In the genomic region with DNA sequence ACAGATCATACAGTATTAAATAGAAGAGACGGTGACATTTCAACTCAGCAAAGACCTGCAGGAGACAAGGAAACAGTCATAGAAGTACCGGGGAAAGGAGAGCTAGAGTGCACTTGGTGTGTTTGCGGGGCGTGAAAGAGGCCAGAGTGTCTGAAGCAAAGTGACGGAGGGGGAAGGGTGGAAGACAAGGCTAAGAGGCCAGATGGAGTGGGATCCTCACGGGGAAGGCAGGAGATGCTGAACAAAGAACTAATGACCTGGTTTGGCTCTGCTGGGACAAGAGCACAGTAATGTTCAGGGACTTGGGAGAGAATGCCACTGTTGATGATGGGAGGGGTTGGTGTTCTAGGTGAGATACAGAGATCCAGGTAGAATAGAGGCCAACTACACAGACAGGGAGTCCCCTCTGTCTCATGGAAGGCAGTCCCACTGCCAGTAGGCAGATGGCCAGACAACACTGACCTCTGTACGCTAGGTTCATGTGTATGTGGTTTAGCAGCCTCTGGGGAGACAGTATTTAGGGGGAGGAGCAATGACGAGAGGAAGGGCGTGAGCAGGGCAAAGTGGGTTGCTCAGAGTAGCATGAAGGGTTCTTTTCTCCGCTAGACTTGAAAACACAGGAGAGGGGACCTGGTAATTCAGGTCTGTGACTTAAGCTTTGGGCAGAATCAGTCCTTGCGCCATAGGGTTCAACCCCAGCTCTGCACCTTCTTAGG, we compare ENCODE assay signal across 10 mouse cellular contexts. TPM values are rescaled to one million over a fixed set of nuclear protein-coding genes. Genes with fewer than 3 reads are reported as not detected.
DNase-seq lines count a peak whose midpoint lies in the region; ATAC-seq and TF ChIP-seq lines count a peak whose summit lies in the region.
"Had no signal": no experiment of that assay in that cellular context is flagged by ENCODE, and none has a peak within 500 bp of the region (broad histone marks: within the 10 kb centered on the region; RNA-seq: fewer than 3 reads in every experiment).

No protein-coding gene starts in this region.

- peak overlapping the region; percentile 34 for H3K4me3 ChIP-seq in gastrocnemius, adult 2 months
- H3K4me3 ChIP-seq in neural tube, embryonic 11.5 days (ENCODE audit: low read depth, low read length): no peak overlapping the region

- no peak for DNase-seq in gastrocnemius, adult 2 months
- no peak for DNase-seq in gastrocnemius, adult 8-10 months (ENCODE audit: low spot score in 2 of 2)
- no peak for DNase-seq in neural tube, embryonic 11.5 days (ENCODE audit: low spot score)
- DNase-seq in neural tube, embryonic 10.5 days (ENCODE audit: extremely low spot score, low spot score): no peak
- DNase-seq in lung, postnatal 4 days: peak; percentile 54 to 58
- DNase-seq in adrenal gland, adult (ENCODE audit: inconsistent age in 2 of 2, low spot score in 1 of 2): no peak
- DNase-seq in adipocyte (ENCODE audit: low spot score): no peak
- no peak for DNase-seq in left cerebral cortex, adult 18-20 months (ENCODE audit: low spot score in 2 of 2)
- DNase-seq: gastrocnemius, postnatal 25 days had no signal

- H3K4me2 ChIP-seq in neural tube, embryonic 11.5 days (ENCODE audit: low read depth): no peak overlapping the region

- no peak for TF ChIP-seq CTCF in gastrocnemius, adult 2 months (IDR thresholded peaks at IDR 0.05)

- H3K9me3 ChIP-seq in neural tube, embryonic 11.5 days (ENCODE audit: control insufficient read depth, low read length): no peaks in the 10 kb centered on the region

- peak overlapping the region; percentile 6; the same call in 1 of the 2 replicates for H3K9ac ChIP-seq in neural tube, embryonic 11.5 days (ENCODE audit: low read length)

- H3K4me1 ChIP-seq in neural tube, embryonic 11.5 days (ENCODE audit: control insufficient read depth, insufficient read depth, low read length): peaks cover 10% of the 10 kb centered on the region

- intact Hi-C loops in gastrocnemius, adult 2 months (cut with DNase I): no loop called here

- peak overlapping the region; percentile 83 for H3K27ac ChIP-seq in gastrocnemius, adult 2 months
- H3K27ac ChIP-seq in neural tube, embryonic 11.5 days (ENCODE audit: low read depth, low read length): peak overlapping the region; percentile 23; the same call in 1 of the 2 replicates

- no peaks in the 10 kb centered on the region for H3K27me3 ChIP-seq in neural tube, embryonic 11.5 days (ENCODE audit: control insufficient read depth, insufficient read depth, low read length)

- no peaks in the 10 kb centered on the region for H3K36me3 ChIP-seq in neural tube, embryonic 11.5 days (ENCODE audit: control insufficient read depth, insufficient read depth, low read length)

- 68% methylated on average over 11 of the region's 11 CpGs for WGBS in neural tube, embryonic 11.5 days

- no peak for ATAC-seq in neural tube, embryonic 11.5 days (ENCODE audit: insufficient read depth, low FRiP score, low TSS enrichment)

RNA-seq across cellular contexts. Expression of a gene that starts 23.6 kb away (rescaled TPM):
- 10 to 100 TPM; 15.7 to 65.1 TPM for total RNA-seq in gastrocnemius, adult 2 months (2021)
- total RNA-seq in gastrocnemius, adult 8-10 months (2022): 10 to 100 TPM; 32.1 to 69.6 (median 54.1) TPM
- 7.1 and 7.7 TPM in 2 replicates for polyA plus RNA-seq in neural tube, embryonic 11.5 days (2014; fragmentation: Nextera tagmentation; extraction: Ambion mirVana)
- total RNA-seq in left cerebral cortex, adult 18-20 months (2021): 10 to 100 TPM; 53.7 to 55.4 TPM

RNA-seq across cellular contexts. Expression of a gene that starts 25.0 kb away (rescaled TPM):
- 10 to 100 TPM; 60.2 to 60.9 TPM for total RNA-seq in gastrocnemius, adult 2 months (2021)
- total RNA-seq in gastrocnemius, adult 8-10 months (2022): 10 to 100 TPM; 54.6 to 66.0 (median 57.1) TPM
- polyA plus RNA-seq in neural tube, embryonic 11.5 days (2014; fragmentation: Nextera tagmentation; extraction: Ambion mirVana): 145 and 146 TPM in 2 replicates
- 10 to 100 TPM; 53.3 to 53.6 TPM for total RNA-seq in left cerebral cortex, adult 18-20 months (2021)

RNA-seq across cellular contexts. Expression of a gene that starts 30.8 kb away (rescaled TPM):
- total RNA-seq in gastrocnemius, adult 2 months (2021): 1 to 10 TPM in 1 of 2 experiments, under 1 TPM in 1; 0.67 to 5.5 TPM
- total RNA-seq in gastrocnemius, adult 8-10 months (2022): 1 to 10 TPM; 1.9 to 5.4 (median 3.8) TPM
- polyA plus RNA-seq in neural tube, embryonic 11.5 days (2014; fragmentation: Nextera tagmentation; extraction: Ambion mirVana): not detected in 2 replicates
- total RNA-seq in left cerebral cortex, adult 18-20 months (2021): under 1 TPM in 1 of 2 experiments, not detected in 1; 0.23 TPM
- polyA plus RNA-seq: C2C12 had no signal

RNA-seq across cellular contexts. Expression of a gene that starts 54.6 kb away (rescaled TPM):
- total RNA-seq in gastrocnemius, adult 2 months (2021): 100 to 1,000 TPM; 238 to 342 TPM
- total RNA-seq in gastrocnemius, adult 8-10 months (2022): 100 to 1,000 TPM; 270 to 439 (median 347) TPM
- polyA plus RNA-seq in neural tube, embryonic 11.5 days (2014; fragmentation: Nextera tagmentation; extraction: Ambion mirVana): 12.6 and 13.2 TPM in 2 replicates
- 1 to 10 TPM in 1 of 2 experiments, under 1 TPM in 1; 0.61 to 1.3 TPM for total RNA-seq in left cerebral cortex, adult 18-20 months (2021)

Comparison
In these comparisons a context has a peak if more than half of its experiments do, and no peak if none do; other contexts are left out.
1. DNase-seq: peak in lung, postnatal 4 days (2 of 2); none in gastrocnemius, adult 2 months (single experiment), gastrocnemius, adult 8-10 months (0 of 2), neural tube, embryonic 11.5 days (single experiment), neural tube, embryonic 10.5 days (single experiment), adrenal gland, adult (0 of 2), adipocyte (single experiment) and left cerebral cortex, adult 18-20 months (0 of 2).